Mouse (Mus musculus) urinary bladder, postnatal 4 days (tissue): ENCODE data around the gene Tuba3b.

Experiments
- DNase-seq, 2 experiments: peaks; one replicate each; pipeline ENCODE4 v3.0.0; 2021 to 2022; ENCODE audit warnings: low spot score in 2 of 2

Tuba3b gene

DNA sequence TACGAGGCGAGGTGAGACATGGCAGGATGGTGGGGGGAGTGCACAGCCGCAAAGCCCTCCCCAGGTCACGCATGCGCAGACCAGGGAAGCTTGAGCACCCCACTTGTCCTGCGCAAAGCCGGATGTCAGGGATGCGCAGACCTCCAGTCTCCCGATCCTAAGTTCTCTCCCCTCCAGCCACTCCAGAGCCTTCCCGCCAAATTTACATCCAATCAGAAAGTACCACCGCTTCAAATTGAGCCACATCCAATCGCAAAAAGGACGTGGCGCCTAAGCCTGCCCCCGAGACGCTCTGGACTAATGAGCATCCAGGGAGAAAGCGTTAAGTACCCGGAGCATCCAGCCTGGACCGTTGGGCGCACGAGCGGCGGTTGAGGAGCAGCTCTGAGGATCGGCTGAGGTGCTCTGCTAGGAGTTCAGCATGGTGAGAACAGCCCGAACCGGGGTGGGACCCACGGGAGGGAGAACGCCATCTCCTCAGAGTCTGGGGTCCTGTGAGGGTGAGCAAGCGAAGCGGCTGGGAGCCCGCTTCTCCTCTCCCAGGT is at the start of gene Tuba3b:
TSS of gene Tuba3b (plus strand) at position 92 of the 545 bp plus-strand sequence.
- DNase-seq, result no peak

DNA sequence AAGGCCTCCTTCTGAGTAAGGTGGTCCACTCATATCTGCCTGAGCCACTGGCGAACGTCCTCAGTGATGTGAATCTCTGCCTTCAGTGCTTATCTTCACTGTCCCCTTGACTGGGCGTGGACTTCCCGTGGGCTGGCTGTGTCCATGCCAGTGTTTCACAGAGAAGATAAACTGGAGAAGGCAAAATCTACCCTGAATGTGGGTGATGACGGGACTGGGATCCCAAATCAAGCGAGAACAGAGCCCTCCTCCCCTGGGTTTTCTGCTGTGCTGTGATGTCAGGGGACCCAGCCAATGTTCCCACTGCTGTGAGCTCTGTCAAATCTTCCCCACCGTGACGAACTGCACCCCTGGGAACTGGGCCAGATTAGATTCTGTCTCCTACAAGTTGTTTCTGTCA is 48.3 kb upstream of the Tuba3b start:
- no peak for DNase-seq

DNA sequence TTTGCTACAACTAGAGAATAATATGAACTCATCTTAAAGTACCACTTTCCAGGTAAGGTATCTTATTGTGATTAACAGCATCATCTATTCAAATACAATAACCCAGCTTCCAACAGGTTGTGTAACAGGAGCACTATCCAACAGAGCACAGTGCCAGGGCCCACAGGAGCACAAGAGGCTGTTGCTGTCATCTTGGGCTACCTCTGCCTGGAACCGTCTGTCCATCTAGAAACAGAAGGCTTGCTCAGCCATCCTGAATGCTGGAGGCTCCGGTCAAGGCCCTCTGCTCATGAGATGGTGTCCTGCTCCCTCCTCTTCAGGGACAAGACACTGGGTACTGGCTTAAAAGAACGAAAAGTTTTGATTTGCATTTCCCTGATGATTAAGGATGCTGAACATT is 47.7 kb upstream of the Tuba3b start:
- no peak for DNase-seq

- DNase-seq, result no peak
Observed at GRCm38 (mm10) chr6:145568701-145569100, 46.9 kb upstream of the Tuba3b start.

GRCm38 (mm10) chr6:145573250-145574013 is 42.1 kb upstream of the Tuba3b start:
- DNase-seq, result no peak

DNA sequence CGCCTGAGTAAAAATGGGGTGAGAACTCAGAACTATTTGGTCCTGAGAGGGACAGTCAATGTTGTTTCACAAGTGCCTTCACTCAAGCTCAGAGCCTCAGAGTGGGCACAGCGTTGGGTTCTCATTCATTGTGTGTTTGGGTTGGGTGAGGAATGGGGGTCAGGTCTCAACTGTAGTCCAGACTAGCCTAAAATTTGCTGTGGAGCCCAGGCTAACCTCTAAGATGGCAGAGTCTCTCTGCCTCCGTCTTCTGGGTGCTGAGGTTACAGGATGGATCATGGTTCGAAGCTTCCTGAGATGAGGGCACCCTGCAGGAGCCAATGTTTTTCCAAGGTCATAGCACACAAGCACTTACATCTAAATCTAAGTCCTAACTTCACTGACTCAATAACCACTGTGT is 38.8 kb upstream of the Tuba3b start:
- no peak for DNase-seq

DNA sequence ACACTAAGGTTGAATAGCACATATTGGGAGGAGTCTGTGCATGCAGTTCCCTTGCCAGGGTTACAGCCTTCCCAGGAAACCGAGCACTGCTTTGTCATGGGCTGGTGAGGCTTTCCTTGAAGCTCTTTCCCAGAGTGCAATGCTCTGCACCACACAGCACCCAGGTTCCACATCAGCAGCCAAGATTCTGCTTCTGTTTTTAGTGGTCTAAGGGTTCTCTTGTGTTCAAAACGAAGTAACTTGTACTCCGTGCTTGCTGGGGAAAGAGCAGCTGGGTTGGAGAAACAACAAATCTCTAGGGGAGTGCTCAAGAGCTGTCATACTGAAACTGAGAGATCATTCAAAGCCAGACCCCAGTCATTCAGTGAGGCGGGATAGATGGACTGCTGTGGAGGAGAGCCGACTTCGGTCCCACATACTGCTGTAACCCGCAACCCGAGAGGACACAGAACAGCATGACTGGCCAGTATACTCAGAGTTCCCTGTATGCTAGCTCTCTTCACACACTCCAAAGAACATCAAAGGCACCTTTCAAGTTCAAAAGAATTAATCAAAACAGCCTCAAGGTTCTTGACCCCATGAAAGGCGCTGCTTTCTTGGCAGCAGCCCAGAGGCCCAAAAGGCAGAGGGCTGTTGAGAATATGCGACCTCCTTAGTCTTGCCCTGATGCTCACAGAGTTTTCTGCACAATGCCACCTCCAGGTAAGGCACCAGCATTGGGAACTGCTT is 36.9 kb upstream of the Tuba3b start:
- no peak for DNase-seq

GRCm38 (mm10) chr6:145579761-145580160 is 35.8 kb upstream of the Tuba3b start:
- no peak for DNase-seq

DNA sequence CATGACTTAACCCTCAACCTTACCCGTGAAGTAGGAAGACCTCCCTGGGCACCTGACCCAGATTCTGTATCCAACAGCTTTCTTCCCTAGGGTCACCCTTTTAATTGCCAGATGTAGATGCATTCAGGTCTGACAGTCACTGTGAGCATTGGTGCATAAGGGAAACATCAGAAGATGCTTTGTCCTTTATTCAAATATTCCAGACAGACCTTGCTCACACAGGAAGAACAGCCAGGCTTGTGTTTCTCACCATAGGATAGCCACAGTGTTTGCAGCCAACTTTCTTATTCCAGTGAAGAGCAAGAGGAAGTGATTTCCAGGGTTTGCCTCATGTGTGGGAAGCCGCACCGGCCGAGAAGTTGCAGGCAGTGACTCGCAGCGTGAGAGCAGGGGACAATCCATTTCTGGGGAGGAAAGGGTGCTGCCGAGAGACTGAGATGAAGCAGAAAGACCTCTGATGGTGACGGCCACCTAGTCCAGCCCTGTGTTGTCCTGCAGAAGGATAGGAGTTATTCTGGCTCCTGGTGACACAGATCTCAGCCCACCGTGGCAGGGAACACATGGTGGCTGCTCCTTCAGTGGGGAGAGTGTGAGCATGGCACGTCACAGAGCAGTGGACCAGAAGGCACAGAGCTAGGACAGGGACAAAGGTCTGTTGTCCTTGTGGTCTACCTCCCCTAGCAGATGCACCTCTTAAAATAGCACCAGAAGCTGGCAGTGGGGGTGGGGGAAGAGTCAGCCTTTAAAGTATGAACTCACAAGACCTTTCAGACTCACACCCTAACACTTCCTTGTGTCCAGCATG is 34.0 kb upstream of the Tuba3b start:
- DNase-seq, result no peak

DNA sequence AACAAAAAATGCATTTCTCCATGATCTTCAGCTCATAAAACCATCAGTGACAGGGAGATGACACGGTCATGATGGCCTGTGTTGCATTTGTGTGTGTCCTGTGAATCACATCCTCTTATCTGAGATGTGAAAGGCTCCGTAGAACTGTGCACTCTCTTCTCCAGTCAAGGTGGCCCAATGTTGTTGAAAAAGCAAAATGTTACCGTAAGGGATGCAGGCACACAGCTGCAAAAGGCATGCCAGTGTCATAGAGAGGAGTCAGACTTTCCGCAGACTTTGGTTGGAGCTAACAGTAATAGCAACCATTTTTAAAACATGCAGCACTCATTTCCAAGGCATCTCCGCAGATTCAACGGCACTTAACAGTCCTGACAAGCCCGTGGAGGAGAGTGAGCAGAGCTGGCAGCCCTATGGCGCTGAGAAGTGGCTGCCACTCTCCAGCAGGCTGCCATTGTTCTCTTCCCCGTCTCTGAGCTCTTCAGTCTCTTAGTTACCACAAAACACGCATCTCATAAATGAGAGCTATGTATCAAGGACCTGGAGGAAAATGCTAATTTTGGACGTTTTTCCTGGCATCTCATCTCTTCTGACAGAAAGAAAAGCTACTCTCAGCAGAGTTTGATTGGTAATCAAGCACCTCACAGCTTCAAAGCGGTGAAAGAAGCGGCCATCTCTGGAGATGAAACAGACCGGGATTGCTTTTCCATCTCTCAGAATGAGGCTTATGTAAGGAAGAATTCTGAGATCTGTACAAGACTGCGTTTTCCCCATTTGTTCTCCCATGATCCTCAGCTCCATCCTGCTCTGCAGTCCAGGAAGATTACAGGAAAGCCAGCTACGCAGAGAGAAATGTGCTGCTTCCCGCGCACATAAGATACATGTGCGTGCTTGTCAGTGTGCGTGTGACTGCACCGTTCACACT is 30.2 kb upstream of the Tuba3b start:
- no peak for DNase-seq

DNA sequence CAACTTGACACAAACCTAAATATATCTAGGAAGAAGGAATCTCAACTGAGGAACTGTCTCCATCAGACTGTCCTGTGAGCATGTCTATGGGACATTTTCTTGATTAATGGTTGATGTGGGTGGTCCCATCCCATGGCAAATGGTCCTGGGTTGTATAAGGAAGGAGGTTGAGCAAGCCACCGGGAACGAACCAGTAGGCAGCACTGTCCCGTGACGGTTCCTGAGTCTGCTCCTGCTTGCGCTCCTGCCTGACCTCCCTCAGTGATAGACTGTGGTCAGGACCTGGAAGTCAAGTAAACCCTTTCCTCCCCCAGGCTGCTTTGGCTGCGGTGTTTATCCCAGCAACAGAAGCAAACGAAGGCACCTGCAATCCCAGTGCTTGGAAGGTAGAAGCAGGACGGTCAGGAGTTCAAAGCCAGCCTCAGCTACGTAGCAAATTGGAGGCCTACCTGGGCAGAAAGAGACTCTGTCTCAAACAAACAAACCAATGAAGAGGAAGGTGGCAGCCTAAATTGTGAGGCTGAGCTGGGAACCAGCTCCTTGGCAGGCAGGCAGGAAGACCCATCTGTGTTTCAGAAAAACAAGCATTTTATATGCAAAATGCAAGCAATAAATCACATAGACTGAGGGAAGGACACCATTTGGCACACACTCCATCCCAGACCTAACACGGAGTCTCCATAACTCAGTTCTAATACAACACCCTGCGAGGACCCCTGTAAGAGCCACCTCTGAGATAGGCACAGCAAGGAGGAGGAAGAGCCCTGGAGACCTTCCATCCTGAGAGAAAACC is 24.9 kb upstream of the Tuba3b start:
- no peak for DNase-seq

GRCm38 (mm10) chr6:145591578-145591977 is 24.0 kb upstream of the Tuba3b start:
- no peak for DNase-seq

GRCm38 (mm10) chr6:145592036-145592435 is 23.5 kb upstream of the Tuba3b start:
- DNase-seq, result no peak

DNA sequence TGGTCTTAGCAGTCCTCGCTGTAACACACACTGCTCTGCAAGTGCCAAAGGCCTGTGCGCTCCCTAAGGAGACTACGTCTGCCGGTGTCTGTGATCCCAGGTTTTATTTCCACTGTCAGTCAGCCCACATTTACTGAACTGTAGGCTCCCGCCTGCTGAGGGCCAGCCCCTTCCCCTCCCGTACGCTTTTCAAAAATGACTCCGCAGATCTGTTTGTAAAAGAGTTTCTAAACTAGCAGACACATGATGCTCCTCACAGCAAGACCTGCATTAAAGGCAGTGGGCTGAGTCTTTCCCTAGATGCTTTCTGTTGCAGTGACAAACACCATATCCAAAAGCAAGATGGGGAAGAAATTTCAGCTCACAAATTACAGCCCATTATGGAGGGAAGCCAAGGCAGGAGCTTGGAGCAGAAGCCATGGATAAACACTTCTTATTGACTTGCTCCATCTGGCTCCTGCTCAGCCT is 23.0 kb upstream of the Tuba3b start:
- no peak for DNase-seq

- no peak for DNase-seq
Observed at GRCm38 (mm10) chr6:145593991-145594390, 21.6 kb upstream of the Tuba3b start.

DNA sequence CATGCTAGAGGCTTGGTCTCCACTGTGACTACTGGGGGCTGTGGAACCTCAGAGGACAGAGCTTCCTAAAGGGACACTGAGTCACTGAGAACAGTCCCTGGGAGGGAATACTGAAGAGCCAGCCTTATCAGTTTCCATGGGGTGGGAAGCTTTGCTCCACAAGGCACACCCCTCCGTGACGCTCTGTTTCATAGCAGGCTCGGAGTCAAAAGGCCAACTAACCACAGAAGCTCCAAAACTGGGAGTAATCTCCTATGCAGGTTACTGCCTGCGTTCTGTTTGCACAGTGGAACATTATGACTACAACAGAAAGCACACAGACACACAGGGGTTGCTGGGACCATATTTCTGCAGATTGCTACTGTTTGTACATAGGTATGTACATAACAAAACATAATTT is 19.7 kb upstream of the Tuba3b start:
- DNase-seq, result no peak

DNA sequence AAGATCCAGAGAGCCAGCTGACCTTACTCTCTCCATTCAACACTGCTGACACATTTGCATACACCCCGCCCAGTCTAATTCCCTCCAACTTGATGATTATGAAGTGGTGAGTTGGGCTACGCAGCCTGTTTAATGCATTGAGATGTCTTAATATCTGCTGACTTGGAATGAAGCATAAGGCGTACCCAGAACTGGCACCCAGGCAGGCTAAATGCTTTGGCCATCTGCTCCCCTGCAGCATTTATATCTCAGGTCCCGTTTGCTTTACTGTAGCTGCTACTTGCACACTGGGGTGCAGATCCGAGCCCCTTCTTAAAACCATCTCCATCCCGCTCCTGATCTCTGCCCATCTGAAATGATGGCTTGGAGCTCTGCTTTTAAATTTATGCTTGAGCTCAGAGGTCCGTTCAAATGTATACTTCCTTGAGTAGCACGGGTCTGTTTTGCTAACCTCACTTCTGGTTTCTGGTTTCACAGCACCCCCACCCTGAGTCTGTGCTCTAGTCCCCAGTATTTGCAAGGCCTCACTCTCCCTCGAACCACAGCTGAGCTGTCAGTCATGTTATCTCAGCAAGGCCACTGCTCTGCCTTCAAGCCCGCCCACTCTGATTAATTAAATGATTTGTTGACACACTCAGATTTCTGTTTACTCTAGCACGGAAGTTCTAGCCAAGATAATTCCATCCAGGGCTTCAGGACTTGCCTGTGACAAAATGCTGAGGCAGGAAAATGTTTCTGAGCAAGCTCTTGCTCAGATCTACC is 16.6 kb upstream of the Tuba3b start:
- DNase-seq, result no peak

GRCm38 (mm10) chr6:145604126-145604525 is 11.4 kb upstream of the Tuba3b start:
- DNase-seq, result no peak

- no peak for DNase-seq
Observed at GRCm38 (mm10) chr6:145604648-145605047, 10.9 kb upstream of the Tuba3b start.
